Mouse (Mus musculus) testis, adult 2 months (tissue): ENCODE measurements around the gene Nr0b2. TPM values are rescaled to one million over a fixed set of nuclear protein-coding genes. Genes with fewer than 3 reads are reported as not detected.

Experiments used
- H3K27ac ChIP-seq: fragments of 200-500 bp; 2 replicates; pipeline ENCODE4 v1.5.1; 2012; ENCODE audit warnings: low read depth, low read length; ENCODE audit not compliant: control insufficient read depth, insufficient read depth
- H3K27me3 ChIP-seq: fragments of 200-500 bp; 2 replicates; pipeline ENCODE4 v1.6.1; 2012; ENCODE audit warnings: mild to moderate bottlenecking, low read length, moderate library complexity; ENCODE audit not compliant: control insufficient read depth, insufficient read depth
- H3K36me3 ChIP-seq: fragments of 200-500 bp; 2 replicates; pipeline ENCODE4 v1.6.1; 2012; ENCODE audit warnings: mild to moderate bottlenecking, low read length; ENCODE audit not compliant: control insufficient read depth, insufficient read depth
- H3K4me1 ChIP-seq: fragments of 200-500 bp; 2 replicates; pipeline ENCODE4 v1.6.1; 2012; ENCODE audit warnings: low read length; ENCODE audit not compliant: control insufficient read depth, insufficient read depth
- H3K4me3 ChIP-seq: fragments of 200-500 bp; 2 replicates; pipeline ENCODE4 v1.5.1; 2012; ENCODE audit warnings: low read depth, mild to moderate bottlenecking, low read length, moderate library complexity, mixed read lengths; ENCODE audit not compliant: control insufficient read depth
- CTCF ChIP-seq: fragments of 200-500 bp; IDR thresholded peaks from 2 replicates; pipeline ENCODE4 v1.5.1; 2012; ENCODE audit warnings: low read depth, mild to moderate bottlenecking, inconsistent platforms, low read length, moderate library complexity; ENCODE audit not compliant: control insufficient read depth, insufficient read depth, insufficient replicate concordance
- POLR2A ChIP-seq: fragments of 200-500 bp; IDR thresholded peaks from 2 replicates; pipeline ENCODE4 v1.6.1; 2012; ENCODE audit warnings: low read depth, mild to moderate bottlenecking, inconsistent platforms, low read length, moderate library complexity; ENCODE audit not compliant: control insufficient read depth
- polyA plus RNA-seq: library from polyadenylated mRNA; depleted of rRNA; stranded (reverse); fragments of >200 nt; gene quantifications from 2 replicates; pipeline ENCODE4 v1.2.3, GENCODE M21; 2012; rRNA removed

The Nr0b2 gene
- polyA plus RNA-seq, 1 experiment: 0.42 TPM

GRCm38 (mm10) chr4:133601721-133602218, 48.6 kb downstream of the Nr0b2 start, which contains the start of gene Sfn:
Sfn (minus strand) TSS chr4:133602168.
- Histone ChIP-seq H3K4me3 (peak within 1 kb of the TSS; percentile 67), H3K27me3 (no peaks in the 10 kb centered on the region), H3K27ac (no peak within 1 kb of the TSS), H3K36me3 (no peaks in the 10 kb centered on the region), H3K4me1 (peaks cover 17% of the 10 kb centered on the region)
- TF ChIP-seq CTCF (peak; percentile 38), POLR2A (no peak)

DNA sequence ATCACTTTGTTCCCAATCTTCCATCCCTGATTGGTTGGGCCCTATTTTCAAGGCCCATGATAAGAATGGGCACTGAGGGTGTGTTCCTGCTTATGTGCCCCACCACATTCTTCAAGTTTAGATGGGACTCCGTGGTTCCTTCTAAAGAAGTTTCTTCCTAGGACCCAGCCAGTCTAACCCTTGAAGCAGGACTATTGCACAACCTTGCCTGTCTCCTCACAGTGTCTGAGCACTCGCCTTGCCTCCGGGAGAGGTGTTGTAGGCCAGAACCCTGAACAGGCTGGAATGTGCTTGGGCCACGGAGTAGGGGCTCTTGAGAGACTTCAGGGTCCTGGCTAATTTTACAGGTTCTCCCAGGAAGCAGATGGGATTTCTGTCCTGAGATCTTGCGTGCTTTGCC, 49.9 kb downstream of the Nr0b2 start:
- Histone ChIP-seq H3K27ac (0 out of 2 replicates have a peak overlapping the region, but pooled peaks have one; percentile 1), H3K4me3 (no peak overlapping the region), H3K27me3 (no peaks in the 10 kb centered on the region), H3K4me1 (peaks cover 17% of the 10 kb centered on the region), H3K36me3 (no peaks in the 10 kb centered on the region)
- no peak for TF ChIP-seq CTCF
- TF ChIP-seq POLR2A: no peak

DNA sequence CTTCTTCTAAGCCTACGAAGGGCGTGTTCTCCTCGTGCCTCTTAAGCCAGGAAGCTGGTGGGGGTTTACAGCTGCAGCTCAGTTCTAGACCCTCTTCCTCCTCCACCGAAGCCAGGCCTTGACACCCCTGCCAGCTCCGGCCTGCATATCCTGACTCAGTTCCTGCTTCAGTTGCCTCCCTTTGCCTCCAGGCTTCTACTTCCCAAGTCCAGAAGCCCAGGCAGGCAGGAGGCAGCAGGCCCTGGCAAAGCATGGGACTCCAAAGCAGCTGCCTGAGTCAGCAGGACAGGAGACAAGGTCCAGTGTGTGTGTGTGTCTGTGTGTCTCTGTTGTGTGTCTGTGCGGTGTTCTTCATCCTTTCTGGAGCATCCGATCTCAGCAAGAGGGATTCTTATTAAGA, 51.0 kb downstream of the Nr0b2 start:
- Histone ChIP-seq H3K4me3 (no peak overlapping the region), H3K27me3 (no peaks in the 10 kb centered on the region), H3K27ac (no peak overlapping the region), H3K36me3 (no peaks in the 10 kb centered on the region), H3K4me1 (peaks cover 16% of the 10 kb centered on the region)
- TF ChIP-seq CTCF: no peak
- TF ChIP-seq POLR2A: no peak

- no peak overlapping the region for H3K4me3 ChIP-seq
- no peaks in the 10 kb centered on the region for H3K27me3 ChIP-seq
- H3K4me1 ChIP-seq: peaks cover 13% of the 10 kb centered on the region
- no peaks in the 10 kb centered on the region for H3K36me3 ChIP-seq
- TF ChIP-seq CTCF: no peak
- TF ChIP-seq POLR2A: no peak
- H3K27ac ChIP-seq: no peak overlapping the region
Measured at GRCm38 (mm10) chr4:133604856-133605255, 51.7 kb downstream of the Nr0b2 start.

GRCm38 (mm10) chr4:133605330-133605729, 52.2 kb downstream of the Nr0b2 start:
- H3K27me3 ChIP-seq: no peaks in the 10 kb centered on the region

More at GRCm38 (mm10) chr4:133605330-133605729, 52.2 kb downstream of the Nr0b2 start:
- Histone ChIP-seq H3K27ac (no peak overlapping the region), H3K36me3 (no peaks in the 10 kb centered on the region), H3K4me3 (no peak overlapping the region), H3K4me1 (peaks cover 10% of the 10 kb centered on the region)
- no peak for TF ChIP-seq CTCF

Other genes with a start within 250 kb of the Nr0b2 start
- gene Wdtc1, start 199.9 kb upstream of the Nr0b2 start, polyA plus RNA-seq: 323 and 338 TPM in 2 replicates
- 48.4 and 59.6 TPM in 2 replicates for gene Slc9a1, start 183.7 kb upstream of the Nr0b2 start, polyA plus RNA-seq
- gene Tent5b, start 73.2 kb upstream of the Nr0b2 start, polyA plus RNA-seq: 35.7 and 45.4 TPM in 2 replicates
- gene Trnp1, start 54.8 kb upstream of the Nr0b2 start, polyA plus RNA-seq: 1.3 and 2.0 TPM in 2 replicates
- gene Kdf1, start 34.4 kb upstream of the Nr0b2 start, polyA plus RNA-seq: 3.4 and 4.3 TPM in 2 replicates
- gene Nudc, start 7.4 kb upstream of the Nr0b2 start, polyA plus RNA-seq: 83.0 and 104 TPM in 2 replicates
- gene Gpatch3, start 21.4 kb downstream of the Nr0b2 start, polyA plus RNA-seq: 4.9 and 5.7 TPM in 2 replicates
- 30.9 and 37.4 TPM in 2 replicates for gene Gpn2, start 31.0 kb downstream of the Nr0b2 start, polyA plus RNA-seq
- gene Sfn, start 48.8 kb downstream of the Nr0b2 start, polyA plus RNA-seq: 0.81 and 1.1 TPM in 2 replicates
- 4.2 and 4.5 TPM in 2 replicates for gene Zdhhc18, start 96.8 kb downstream of the Nr0b2 start, polyA plus RNA-seq
- 8.7 and 8.9 TPM in 2 replicates for gene Pigv, start 119.3 kb downstream of the Nr0b2 start, polyA plus RNA-seq
- 33.9 and 36.4 TPM in 2 replicates for gene Arid1a, start 203.4 kb downstream of the Nr0b2 start, polyA plus RNA-seq